12 mouse cellular contexts compared by ENCODE assay signal in genomic region chr1:84387616-84388015, GRCm38 (mm10). TPM values are rescaled to one million over a fixed set of nuclear protein-coding genes. Genes with fewer than 3 reads are reported as not detected.
DNase-seq lines count a peak whose midpoint lies in the region; ATAC-seq lines count a peak whose summit lies in the region.
"Had no signal": no experiment of that assay in that cellular context is flagged by ENCODE, and none has a peak within 500 bp of the region (broad histone marks: within the 10 kb centered on the region; RNA-seq: fewer than 3 reads in every experiment).

No protein-coding gene starts in this region.

- no peak overlapping the region for H3K4me2 ChIP-seq in forebrain, embryonic 13.5 days
- H3K4me2 ChIP-seq in forebrain, embryonic 12.5 days = no peak overlapping the region
- no peak overlapping the region for H3K4me2 ChIP-seq in midbrain, embryonic 15.5 days
- no peak overlapping the region for H3K4me2 ChIP-seq in midbrain, embryonic 11.5 days
- H3K4me2 ChIP-seq in neural tube, embryonic 14.5 days (ENCODE audit: low read depth, low read length) = no peak overlapping the region
- no peak overlapping the region for H3K4me2 ChIP-seq in kidney, embryonic 15.5 days
- H3K4me2 ChIP-seq: liver, embryonic 12.5 days had no signal

- no peak for DNase-seq in midbrain, embryonic 11.5 days (ENCODE audit: low spot score, missing footprints)
- peak; percentile 36 to 45 for DNase-seq in cerebellum, postnatal 14 days
- no peak for DNase-seq in adrenal gland, postnatal 14 days
- DNase-seq: adrenal gland, postnatal 36 days had no signal

- H3K27me3 ChIP-seq in forebrain, embryonic 13.5 days = no peaks in the 10 kb centered on the region
- H3K27me3 ChIP-seq in forebrain, embryonic 12.5 days = no peaks in the 10 kb centered on the region
- no peaks in the 10 kb centered on the region for H3K27me3 ChIP-seq in midbrain, embryonic 15.5 days (replicated peaks)
- H3K27me3 ChIP-seq in midbrain, embryonic 11.5 days (ENCODE audit: control insufficient read depth, insufficient read depth, low read length) = no peaks in the 10 kb centered on the region
- no peaks in the 10 kb centered on the region for H3K27me3 ChIP-seq in neural tube, embryonic 14.5 days (ENCODE audit: control insufficient read depth, insufficient read depth, low read length)
- H3K27me3 ChIP-seq in kidney, embryonic 15.5 days = no peaks in the 10 kb centered on the region
- H3K27me3 ChIP-seq: liver, embryonic 12.5 days had no signal

- H3K27ac ChIP-seq in forebrain, embryonic 13.5 days = no peak overlapping the region
- H3K27ac ChIP-seq in forebrain, embryonic 12.5 days = no peak overlapping the region
- 0 out of 2 replicates have a peak overlapping the region, but pooled peaks have one; percentile 6 for H3K27ac ChIP-seq in midbrain, embryonic 15.5 days
- no peak overlapping the region for H3K27ac ChIP-seq in midbrain, embryonic 11.5 days (ENCODE audit: low read depth, low read length)
- no peak overlapping the region; the same call in 1 of the 2 replicates for H3K27ac ChIP-seq in neural tube, embryonic 14.5 days (ENCODE audit: low read depth, low read length)
- no peak overlapping the region for H3K27ac ChIP-seq in kidney, embryonic 15.5 days
- H3K27ac ChIP-seq: kidney, postnatal 0 days; liver, embryonic 12.5 days had no signal

- peaks cover 10% of the 10 kb centered on the region for H3K4me1 ChIP-seq in forebrain, embryonic 13.5 days
- H3K4me1 ChIP-seq in forebrain, embryonic 12.5 days = peaks cover 7% of the 10 kb centered on the region
- H3K4me1 ChIP-seq in midbrain, embryonic 15.5 days = 0 out of 2 replicates have a peak, but pooled peaks cover 4% of the 10 kb centered on the region
- H3K4me1 ChIP-seq in midbrain, embryonic 11.5 days (ENCODE audit: control insufficient read depth, insufficient read depth, low read length) = no peaks in the 10 kb centered on the region
- H3K4me1 ChIP-seq in neural tube, embryonic 14.5 days (ENCODE audit: control insufficient read depth, insufficient read depth, low read length) = no peaks in the 10 kb centered on the region
- no peaks in the 10 kb centered on the region for H3K4me1 ChIP-seq in kidney, embryonic 15.5 days
- H3K4me1 ChIP-seq: liver, embryonic 12.5 days had no signal

- ATAC-seq in forebrain, embryonic 13.5 days = 0 out of 2 replicates have a peak, but pooled peaks have one; percentile 46
- no peak for ATAC-seq in forebrain, embryonic 12.5 days (ENCODE audit: low FRiP score)
- ATAC-seq in midbrain, embryonic 15.5 days (replicated peaks) = no peak
- no peak for ATAC-seq in midbrain, embryonic 11.5 days (ENCODE audit: low FRiP score)
- peak; percentile 73 for ATAC-seq in neural tube, embryonic 14.5 days (ENCODE audit: low read depth)
- ATAC-seq in kidney, embryonic 15.5 days (replicated peaks; ENCODE audit: low FRiP score) = no peak
- ATAC-seq: CD4-positive, CD25-positive, alpha-beta regulatory T cell, adult 4 months; liver, embryonic 12.5 days had no signal

- WGBS in forebrain, embryonic 13.5 days = 43% methylated on average over 4 of the region's 4 CpGs
- WGBS in forebrain, embryonic 12.5 days = 57% methylated on average over 4 of the region's 4 CpGs
- WGBS in midbrain, embryonic 15.5 days = 49% methylated on average over 4 of the region's 4 CpGs
- WGBS in midbrain, embryonic 11.5 days = 84% methylated on average over 4 of the region's 4 CpGs
- 40% methylated on average over 4 of the region's 4 CpGs for WGBS in neural tube, embryonic 14.5 days
- 59% methylated on average over 4 of the region's 4 CpGs for WGBS in kidney, embryonic 15.5 days

- H3K4me3 ChIP-seq in forebrain, embryonic 13.5 days = no peak overlapping the region
- no peak overlapping the region for H3K4me3 ChIP-seq in forebrain, embryonic 12.5 days (replicated peaks)
- no peak overlapping the region for H3K4me3 ChIP-seq in midbrain, embryonic 15.5 days
- no peak overlapping the region for H3K4me3 ChIP-seq in midbrain, embryonic 11.5 days (ENCODE audit: low read depth, low read length)
- no peak overlapping the region for H3K4me3 ChIP-seq in neural tube, embryonic 14.5 days (ENCODE audit: low read depth, low read length)
- H3K4me3 ChIP-seq in kidney, embryonic 15.5 days (replicated peaks) = no peak overlapping the region
- H3K4me3 ChIP-seq: liver, embryonic 12.5 days had no signal

- peaks cover 11% of the 10 kb centered on the region for H3K36me3 ChIP-seq in forebrain, embryonic 13.5 days (ENCODE audit: poor library complexity, severe bottlenecking)
- no peaks in the 10 kb centered on the region for H3K36me3 ChIP-seq in forebrain, embryonic 12.5 days (replicated peaks)
- peaks cover 6% of the 10 kb centered on the region; the same call in 1 of the 2 replicates for H3K36me3 ChIP-seq in midbrain, embryonic 15.5 days (replicated peaks)
- H3K36me3 ChIP-seq in midbrain, embryonic 11.5 days (ENCODE audit: control insufficient read depth, insufficient read depth, low read length) = no peaks in the 10 kb centered on the region
- H3K36me3 ChIP-seq in neural tube, embryonic 14.5 days (ENCODE audit: control insufficient read depth, insufficient read depth, low read length) = peaks cover 4% of the 10 kb centered on the region; the same call in 1 of the 2 replicates
- no peaks in the 10 kb centered on the region for H3K36me3 ChIP-seq in kidney, embryonic 15.5 days
- H3K36me3 ChIP-seq: liver, embryonic 12.5 days had no signal

- no peak overlapping the region for H3K9ac ChIP-seq in forebrain, embryonic 13.5 days
- no peak overlapping the region for H3K9ac ChIP-seq in forebrain, embryonic 12.5 days
- H3K9ac ChIP-seq in midbrain, embryonic 15.5 days = no peak overlapping the region
- no peak overlapping the region for H3K9ac ChIP-seq in midbrain, embryonic 11.5 days (ENCODE audit: low read length)
- no peak overlapping the region for H3K9ac ChIP-seq in neural tube, embryonic 14.5 days (replicated peaks; ENCODE audit: low read depth, low read length)
- H3K9ac ChIP-seq in kidney, embryonic 15.5 days = no peak overlapping the region
- H3K9ac ChIP-seq: liver, embryonic 12.5 days had no signal

- no peaks in the 10 kb centered on the region for H3K9me3 ChIP-seq in forebrain, embryonic 13.5 days (replicated peaks)
- H3K9me3 ChIP-seq in forebrain, embryonic 12.5 days = no peaks in the 10 kb centered on the region
- H3K9me3 ChIP-seq in midbrain, embryonic 15.5 days = no peaks in the 10 kb centered on the region
- H3K9me3 ChIP-seq in midbrain, embryonic 11.5 days (ENCODE audit: control insufficient read depth, low read length) = no peaks in the 10 kb centered on the region
- no peaks in the 10 kb centered on the region for H3K9me3 ChIP-seq in neural tube, embryonic 14.5 days (ENCODE audit: control insufficient read depth, low read length)
- H3K9me3 ChIP-seq in kidney, embryonic 15.5 days (replicated peaks) = no peaks in the 10 kb centered on the region
- H3K9me3 ChIP-seq: liver, embryonic 12.5 days had no signal

RNA-seq across cellular contexts. Expression of gene Pid1, which starts 23.6 kb away (rescaled TPM):
- polyA plus RNA-seq in forebrain, embryonic 13.5 days (2015; fragmentation: Nextera tagmentation; extraction: Ambion mirVana) = 59.5 and 62.3 TPM in 2 replicates
- polyA plus RNA-seq in forebrain, embryonic 12.5 days (2016; fragmentation: Nextera tagmentation; extraction: Ambion mirVana) = 49.9 and 52.1 TPM in 2 replicates
- 83.5 and 88.1 TPM in 2 replicates for polyA plus RNA-seq in midbrain, embryonic 15.5 days (2015; fragmentation: Nextera tagmentation; extraction: Ambion mirVana)
- polyA plus RNA-seq in midbrain, embryonic 11.5 days (2014; fragmentation: Nextera tagmentation; extraction: Ambion mirVana) = 25.2 and 26.3 TPM in 2 replicates
- 114 and 145 TPM in 2 replicates for polyA plus RNA-seq in neural tube, embryonic 14.5 days (2014; fragmentation: Nextera tagmentation; extraction: Ambion mirVana)
- 34.5 and 35.9 TPM in 2 replicates for polyA plus RNA-seq in kidney, embryonic 15.5 days (2015; fragmentation: Nextera tagmentation; extraction: Ambion mirVana)
- 21.6 and 32.1 TPM in 2 replicates for total RNA-seq in adrenal gland, postnatal 14 days (2021)

Comparison
In these comparisons a context has a peak if more than half of its experiments do, and no peak if none do; other contexts are left out.
1. ATAC-seq: peak in forebrain, embryonic 13.5 days (single experiment) and neural tube, embryonic 14.5 days (single experiment); none in forebrain, embryonic 12.5 days (single experiment), midbrain, embryonic 15.5 days (single experiment), midbrain, embryonic 11.5 days (single experiment) and kidney, embryonic 15.5 days (single experiment).
2. DNase-seq: peak in cerebellum, postnatal 14 days (2 of 2); none in midbrain, embryonic 11.5 days (single experiment) and adrenal gland, postnatal 14 days (single experiment).